Mouse (Mus musculus) cortical plate, adult 2 months (tissue): ENCODE results near the gene Celf1. TPM values are rescaled to one million over a fixed set of nuclear protein-coding genes. Genes with fewer than 3 reads are reported as not detected.

Experiments used
- H3K27ac ChIP-seq: fragments of 200-500 bp; 2 replicates; pipeline ENCODE4 v1.5.1; 2012; ENCODE audit warnings: low read length, control low read depth, inconsistent platforms; ENCODE audit not compliant: insufficient read depth
- H3K4me1 ChIP-seq: fragments of 200-500 bp; 2 replicates; pipeline ENCODE4 v1.6.1; 2011; ENCODE audit warnings: low read length; ENCODE audit not compliant: control insufficient read depth, insufficient read depth
- H3K4me3 ChIP-seq: fragments of 200-500 bp; 2 replicates; pipeline ENCODE4 v1.5.1; 2011; ENCODE audit warnings: mild to moderate bottlenecking, low read length, control low read depth; ENCODE audit not compliant: insufficient read depth
- CTCF ChIP-seq: fragments of 200-500 bp; IDR thresholded peaks from 2 replicates; pipeline ENCODE4 v1.5.1; 2011; ENCODE audit warnings: mild to moderate bottlenecking, control low read depth, low read length; ENCODE audit not compliant: insufficient read depth; ENCODE audit errors: extremely low read depth
- POLR2A ChIP-seq: fragments of 200-500 bp; IDR thresholded peaks from 2 replicates; pipeline ENCODE4 v1.6.1; 2011; ENCODE audit warnings: mild to moderate bottlenecking, low read length, control low read depth; ENCODE audit not compliant: insufficient read depth; ENCODE audit errors: extremely low read depth
- polyA plus RNA-seq: library from polyadenylated mRNA; depleted of rRNA; stranded (reverse); fragments of >200 nt; gene quantifications from 2 replicates; pipeline ENCODE4 v1.2.3, GENCODE M21; 2012

The Celf1 gene
- polyA plus RNA-seq, 1 experiment, result 107 TPM

DNA sequence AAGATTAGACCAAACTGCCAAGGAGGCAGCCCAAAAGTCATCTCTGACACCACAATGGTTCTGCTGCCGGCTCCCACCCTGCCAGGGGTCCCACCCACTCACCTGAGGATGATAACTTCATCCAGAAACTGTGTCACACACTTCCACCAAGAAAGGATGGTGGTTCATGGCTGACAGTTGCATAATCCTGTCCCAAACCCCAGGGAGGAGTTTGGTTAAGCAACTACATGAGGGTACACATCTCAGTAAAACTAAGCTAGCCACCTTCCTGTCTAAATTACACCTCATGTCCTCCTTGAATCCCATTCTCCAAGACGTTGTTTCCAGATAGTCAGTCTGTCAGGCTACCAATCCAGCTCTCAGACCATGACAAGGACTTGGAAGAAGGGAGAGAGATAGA, 7.9 kb upstream of the Celf1 start:
- Histone ChIP-seq H3K27ac (no peak overlapping the region), H3K4me1 (no peaks in the 10 kb centered on the region), H3K4me3 (no peak overlapping the region)
- no peak for TF ChIP-seq POLR2A

DNA sequence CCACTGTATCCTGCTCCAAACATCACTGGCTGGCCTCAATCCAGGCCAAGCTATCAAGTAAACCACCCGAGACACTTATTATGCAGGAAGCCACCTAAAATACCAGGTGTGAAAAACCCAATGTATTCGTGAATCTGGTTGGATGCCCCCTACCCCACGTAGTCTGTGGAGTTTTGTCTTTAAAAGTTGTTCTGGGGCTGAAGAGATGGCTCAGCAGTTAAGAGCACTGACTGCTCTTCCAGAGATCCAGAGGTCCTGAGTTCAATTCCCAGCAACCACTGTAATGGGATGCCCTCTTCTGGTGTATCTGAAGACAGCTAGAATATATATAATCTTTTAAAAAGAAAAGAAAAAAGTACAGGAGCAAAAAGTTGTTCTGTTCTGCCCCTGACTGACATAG, 1.8 kb upstream of the Celf1 start:
- Histone ChIP-seq H3K4me3 (no peak overlapping the region), H3K27ac (no peak overlapping the region), H3K4me1 (peaks cover 3% of the 10 kb centered on the region; the same call in 1 of the 2 replicates)
- no peak for TF ChIP-seq CTCF
- no peak for TF ChIP-seq POLR2A

DNA sequence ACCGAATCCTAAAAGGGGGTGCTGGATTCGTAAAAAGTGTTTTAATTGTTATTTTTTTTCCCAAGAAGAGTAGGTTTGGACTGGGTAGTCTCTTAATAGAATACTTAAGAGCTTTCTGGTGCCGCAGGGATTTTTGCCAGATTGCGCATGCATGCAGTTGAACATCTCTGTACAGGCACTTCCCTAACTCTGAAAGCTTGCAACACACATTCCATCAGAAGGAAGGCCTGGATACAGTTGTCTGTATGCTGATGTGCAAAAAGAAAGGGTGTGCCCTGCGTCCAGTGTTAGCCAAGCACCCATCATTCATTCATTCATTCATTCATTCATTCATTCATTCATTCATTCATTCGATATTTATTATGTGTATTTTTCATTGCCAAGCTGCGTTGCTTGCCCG, 432 bp upstream of the Celf1 start:
- H3K27ac ChIP-seq, result no peak overlapping the region
- TF ChIP-seq CTCF, result no peak
- no peak for TF ChIP-seq POLR2A
- peaks cover 6% of the 10 kb centered on the region; the same call in 1 of the 2 replicates for H3K4me1 ChIP-seq
- peak overlapping the region; percentile 82 for H3K4me3 ChIP-seq

DNA sequence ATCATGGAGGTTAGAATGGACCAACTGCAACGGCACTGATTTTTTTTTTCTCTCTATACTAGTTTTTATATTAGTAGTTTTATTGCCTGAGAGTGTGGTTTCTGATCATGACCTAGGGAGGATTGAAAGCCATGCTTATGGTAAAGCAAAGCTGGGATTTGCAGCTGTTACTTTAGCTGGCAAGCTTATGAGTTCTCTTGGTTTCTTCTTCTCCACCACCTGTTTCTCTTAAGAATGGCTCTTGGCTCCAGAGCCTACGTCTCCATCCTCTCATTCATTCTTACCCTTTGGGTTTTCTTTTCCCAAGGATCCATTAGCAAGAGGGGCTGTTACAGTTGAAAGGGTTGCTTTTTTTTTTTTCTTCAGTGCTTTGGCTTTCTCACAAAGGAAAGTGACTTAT, 1.6 kb downstream of the Celf1 start:
- peak overlapping the region; percentile 82; the same call in 1 of the 2 replicates for H3K4me3 ChIP-seq
- peaks cover 6% of the 10 kb centered on the region; the same call in 1 of the 2 replicates for H3K4me1 ChIP-seq
- TF ChIP-seq POLR2A, result no peak
- TF ChIP-seq CTCF, result no peak
- H3K27ac ChIP-seq, result no peak overlapping the region

DNA sequence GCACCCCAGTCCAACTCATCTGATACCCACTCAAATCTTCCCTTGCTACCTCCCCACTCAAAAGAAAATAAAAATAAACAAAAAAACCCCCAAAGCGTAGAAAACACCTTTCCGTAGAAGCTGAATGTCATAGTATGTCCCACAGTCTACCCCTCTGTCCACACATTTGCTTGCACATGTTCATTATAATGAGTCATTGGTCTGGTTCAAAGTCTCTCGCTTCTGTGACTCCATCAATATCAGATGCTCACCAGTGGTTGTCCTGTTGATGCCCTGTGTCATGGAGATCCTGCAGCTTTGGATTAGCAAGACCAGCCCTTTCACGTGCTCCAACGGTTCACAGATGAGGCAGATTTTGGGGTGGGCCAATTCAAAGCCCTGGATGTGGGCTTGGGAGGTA, 10.0 kb downstream of the Celf1 start:
- H3K27ac ChIP-seq, result no peak overlapping the region
- no peak overlapping the region for H3K4me3 ChIP-seq
- peaks cover 14% of the 10 kb centered on the region for H3K4me1 ChIP-seq
- TF ChIP-seq CTCF (no peak), POLR2A (no peak)

DNA sequence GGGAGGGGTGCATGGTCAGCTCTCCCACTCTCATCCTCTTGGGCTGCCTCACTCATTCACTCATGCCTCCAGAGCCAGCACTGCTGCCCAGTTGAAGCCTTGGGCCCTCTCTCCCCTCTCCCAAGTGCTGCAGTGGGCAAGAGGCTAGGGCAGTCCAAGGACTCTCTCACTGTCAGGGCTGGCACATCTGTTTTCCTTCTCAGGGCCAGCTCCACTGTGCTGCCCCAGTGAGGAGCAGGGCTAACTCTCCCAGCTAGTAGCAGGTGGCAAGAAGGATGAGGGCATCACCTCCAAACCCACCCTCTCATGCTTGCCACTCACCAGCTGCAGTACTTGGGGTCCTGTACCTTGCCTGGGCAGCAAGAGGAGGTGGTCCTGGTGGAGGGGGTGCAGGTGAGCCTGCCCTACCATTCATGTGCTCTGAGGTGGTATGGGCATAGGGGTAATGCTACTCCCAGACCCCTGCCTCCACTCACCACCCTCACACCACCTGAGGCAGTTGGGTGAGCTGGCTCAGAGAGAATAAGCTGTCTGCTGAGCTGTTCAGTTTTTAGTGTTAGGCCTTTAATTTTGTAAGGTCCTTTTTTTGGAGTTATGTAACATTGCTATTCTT, 10.5 kb downstream of the Celf1 start:
- Histone ChIP-seq H3K4me3 (no peak overlapping the region), H3K4me1 (peaks cover 14% of the 10 kb centered on the region), H3K27ac (peak overlapping the region; percentile 48)
- TF ChIP-seq CTCF (no peak), POLR2A (no peak)

DNA sequence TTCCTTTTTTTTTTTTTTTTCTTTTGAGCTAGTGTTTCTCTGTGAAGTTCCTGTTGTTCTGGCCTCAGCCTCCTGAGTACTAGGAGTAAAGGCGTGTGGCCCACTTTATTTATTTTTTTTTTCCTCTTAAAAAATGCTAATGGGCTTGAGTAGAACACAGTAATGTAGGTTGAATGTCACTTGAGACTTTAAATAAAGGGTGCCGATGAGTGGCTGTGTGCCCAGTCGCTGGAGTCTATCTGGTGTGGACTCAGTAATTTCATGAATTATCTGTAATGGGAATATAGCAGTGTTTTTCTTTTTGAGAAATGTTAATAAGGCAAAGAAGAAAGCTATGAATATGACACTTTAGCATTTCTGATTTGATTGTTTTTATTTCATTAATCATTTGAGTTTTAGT, 13.3 kb downstream of the Celf1 start:
- H3K4me3 ChIP-seq, result no peak overlapping the region
- no peak overlapping the region for H3K27ac ChIP-seq
- TF ChIP-seq POLR2A (no peak), CTCF (no peak)
- peaks cover 18% of the 10 kb centered on the region for H3K4me1 ChIP-seq

DNA sequence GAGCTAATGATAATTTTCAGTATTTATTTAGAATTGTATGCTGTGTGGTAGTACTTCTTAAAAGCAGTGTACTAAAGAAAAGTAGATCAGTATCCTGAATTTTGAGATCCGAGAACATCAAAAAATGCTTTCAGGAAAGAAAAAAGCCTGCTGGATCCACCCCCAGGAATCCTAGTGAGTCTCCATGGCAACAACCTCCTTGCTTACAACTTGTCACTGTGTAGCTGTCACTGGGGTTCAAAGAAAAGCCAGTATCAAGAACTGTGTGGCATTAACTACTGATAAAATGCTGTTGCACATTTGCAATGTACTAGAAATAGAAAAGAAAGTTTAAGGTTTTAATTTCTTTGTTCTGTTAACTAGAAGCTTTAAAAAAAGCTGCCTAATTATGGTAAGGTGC, 15.9 kb downstream of the Celf1 start:
- no peak overlapping the region for H3K4me3 ChIP-seq
- no peak for TF ChIP-seq POLR2A
- TF ChIP-seq CTCF, result no peak
- peak overlapping the region; percentile 87 for H3K27ac ChIP-seq
- H3K4me1 ChIP-seq, result peaks cover 14% of the 10 kb centered on the region

DNA sequence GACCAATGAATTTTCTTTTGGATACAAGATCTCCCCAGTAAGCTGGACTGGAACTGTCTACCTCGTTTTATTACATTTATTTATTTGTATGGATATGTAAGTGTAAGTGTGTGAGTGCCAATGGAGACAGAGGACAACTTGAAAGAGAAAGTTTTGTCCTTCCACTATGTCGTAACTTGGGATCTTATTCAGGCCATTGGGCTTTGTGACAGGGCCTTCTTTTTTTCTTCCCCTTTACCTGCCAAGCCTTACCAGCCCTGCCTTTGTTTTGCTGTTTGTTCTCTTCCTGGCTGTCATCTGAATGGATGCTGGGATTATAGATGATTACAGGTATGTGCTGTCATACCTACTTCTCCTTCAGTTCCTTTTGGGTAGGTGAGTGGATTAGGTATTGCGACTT, 18.7 kb downstream of the Celf1 start:
- no peak overlapping the region for H3K27ac ChIP-seq
- peaks cover 10% of the 10 kb centered on the region for H3K4me1 ChIP-seq
- no peak overlapping the region for H3K4me3 ChIP-seq
- TF ChIP-seq POLR2A, result no peak
- TF ChIP-seq CTCF, result no peak

DNA sequence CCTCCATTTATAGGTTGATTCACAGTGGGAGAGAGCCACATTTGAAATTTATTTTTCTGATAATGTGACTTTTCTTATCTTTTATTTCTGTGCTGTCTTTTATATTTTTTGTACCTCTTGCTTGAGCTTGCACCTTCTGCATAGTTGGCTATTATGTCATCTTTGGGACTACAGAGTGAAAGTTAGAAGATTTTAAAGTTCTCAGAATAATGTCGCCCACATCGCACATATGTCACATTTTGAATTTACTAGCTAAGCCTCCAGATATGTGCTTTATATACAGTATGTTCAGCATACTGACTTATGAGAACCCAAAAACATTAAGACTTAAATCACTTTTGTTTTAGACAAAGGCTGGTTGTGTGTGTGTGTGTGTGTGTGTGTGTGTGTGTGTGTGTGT, 19.8 kb downstream of the Celf1 start:
- TF ChIP-seq CTCF (no peak), POLR2A (no peak)
- Histone ChIP-seq H3K27ac (peak overlapping the region; percentile 69), H3K4me1 (peaks cover 8% of the 10 kb centered on the region), H3K4me3 (no peak overlapping the region)
